Mouse (Mus musculus) B cell, adult 2 months (primary cell): ENCODE measurements around the gene Sestd1.

ENCODE experiments used
- DNase-seq, 2 experiments: peaks; one replicate each; pipeline ENCODE4 v3.0.0; 2022

Gene Sestd1

GRCm38 (mm10) chr2:77203916-77204315 lies 76.5 kb downstream of the Sestd1 start:
- DNase-seq: no peak

- DNase-seq: no peak
These were observed 78.5 kb downstream of the Sestd1 start for GRCm38 (mm10) chr2:77201900-77202299.

DNA sequence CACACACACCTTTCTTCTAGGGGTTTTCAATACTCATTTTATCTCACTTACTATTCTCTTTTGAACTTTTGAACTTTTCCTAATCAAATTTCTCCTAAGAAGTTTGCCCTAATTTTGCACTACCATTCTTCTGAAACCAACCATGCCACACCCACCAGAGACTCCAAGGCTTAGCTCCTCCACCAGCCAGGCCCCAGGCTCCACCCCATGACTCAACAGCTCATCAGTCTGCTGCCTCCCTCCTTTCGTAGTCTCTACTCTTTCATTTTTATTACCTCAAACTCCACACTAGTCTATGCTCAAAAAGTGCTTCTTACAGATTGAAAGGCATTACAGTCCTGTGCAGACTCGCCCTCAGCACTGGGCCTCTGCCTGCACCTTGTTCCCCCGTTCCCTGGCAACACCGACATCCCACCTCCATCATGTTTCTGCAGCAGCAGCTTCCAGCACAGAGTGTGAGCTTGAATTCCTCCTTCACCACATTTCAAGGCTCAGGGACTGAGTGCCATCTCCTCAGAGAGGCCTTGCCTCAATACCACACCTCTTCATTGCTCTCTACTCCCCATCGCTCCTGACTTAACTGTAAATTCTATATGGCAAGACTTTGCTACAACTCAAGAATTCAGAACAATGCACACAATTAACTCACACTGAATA lies 79.3 kb downstream of the Sestd1 start:
- no peak for DNase-seq

- no peak for DNase-seq
These were observed 80.0 kb downstream of the Sestd1 start for GRCm38 (mm10) chr2:77200379-77200778.

DNA sequence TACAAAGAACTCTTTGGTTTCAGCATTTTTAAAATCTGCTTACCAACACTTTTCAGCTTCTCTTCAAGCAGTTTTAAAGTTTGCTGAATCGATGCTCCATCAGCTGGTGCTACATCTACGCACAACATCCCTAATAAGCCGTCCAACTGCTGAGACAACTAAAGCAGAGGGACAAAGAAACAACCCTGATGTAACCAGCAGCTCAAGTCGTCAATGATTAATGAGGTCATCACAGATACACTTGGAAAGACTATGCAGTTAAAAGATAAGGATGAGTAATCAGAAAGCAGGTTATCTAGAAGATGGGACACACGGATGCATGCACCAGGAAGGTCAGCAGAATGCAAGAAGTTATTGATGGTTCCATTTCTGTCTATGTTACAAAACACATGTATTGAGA lies 82.1 kb downstream of the Sestd1 start:
- DNase-seq: no peak

DNA sequence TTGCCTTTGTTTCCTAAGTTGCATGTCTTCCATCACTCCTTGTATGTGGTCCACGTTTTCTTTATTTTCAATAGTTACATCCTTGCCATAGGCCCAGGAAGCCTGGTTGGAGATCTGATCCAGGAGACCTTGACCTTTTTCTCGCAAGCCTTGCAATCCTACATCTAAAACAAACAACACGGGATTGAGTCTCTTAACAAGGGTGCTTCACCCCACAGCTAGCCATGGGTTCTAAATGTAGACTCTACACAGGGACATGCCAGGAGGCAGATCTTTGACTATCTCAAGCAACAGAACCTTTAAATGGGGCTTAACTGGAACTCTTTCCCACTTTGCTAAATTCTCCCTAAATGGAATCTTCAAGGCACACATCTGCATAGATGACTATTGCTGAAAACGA lies 83.6 kb downstream of the Sestd1 start:
- no peak for DNase-seq

- DNase-seq: no peak
These were observed 85.3 kb downstream of the Sestd1 start for GRCm38 (mm10) chr2:77195056-77195455.

- DNase-seq: no peak
These were observed 88.6 kb downstream of the Sestd1 start for GRCm38 (mm10) chr2:77191811-77192210.

GRCm38 (mm10) chr2:77190891-77191290 lies 89.5 kb downstream of the Sestd1 start:
- no peak for DNase-seq

GRCm38 (mm10) chr2:77190301-77190700 lies 90.1 kb downstream of the Sestd1 start:
- no peak for DNase-seq

DNA sequence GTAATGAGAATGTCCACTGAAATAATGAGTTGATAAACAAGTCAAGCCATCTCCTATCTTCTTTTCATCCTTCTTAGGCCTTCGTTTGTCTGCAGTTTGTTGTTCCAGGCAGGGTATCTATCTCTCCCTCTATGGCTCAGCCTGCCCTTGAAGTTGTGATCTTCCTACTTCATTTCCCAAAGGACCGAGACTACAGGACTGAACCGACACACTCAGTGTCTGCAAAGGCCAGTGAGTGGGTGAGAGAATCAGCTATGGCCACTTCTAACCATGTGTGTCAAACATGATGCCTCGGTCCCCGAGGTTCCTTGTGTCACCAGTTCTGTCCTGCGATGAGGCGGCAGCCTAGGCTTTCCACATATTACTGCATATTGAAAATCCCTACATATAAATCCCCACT lies 90.7 kb downstream of the Sestd1 start:
- no peak for DNase-seq

GRCm38 (mm10) chr2:77187501-77187900 lies 92.9 kb downstream of the Sestd1 start:
- DNase-seq: no peak

GRCm38 (mm10) chr2:77186912-77187311 lies 93.5 kb downstream of the Sestd1 start:
- DNase-seq: no peak

DNA sequence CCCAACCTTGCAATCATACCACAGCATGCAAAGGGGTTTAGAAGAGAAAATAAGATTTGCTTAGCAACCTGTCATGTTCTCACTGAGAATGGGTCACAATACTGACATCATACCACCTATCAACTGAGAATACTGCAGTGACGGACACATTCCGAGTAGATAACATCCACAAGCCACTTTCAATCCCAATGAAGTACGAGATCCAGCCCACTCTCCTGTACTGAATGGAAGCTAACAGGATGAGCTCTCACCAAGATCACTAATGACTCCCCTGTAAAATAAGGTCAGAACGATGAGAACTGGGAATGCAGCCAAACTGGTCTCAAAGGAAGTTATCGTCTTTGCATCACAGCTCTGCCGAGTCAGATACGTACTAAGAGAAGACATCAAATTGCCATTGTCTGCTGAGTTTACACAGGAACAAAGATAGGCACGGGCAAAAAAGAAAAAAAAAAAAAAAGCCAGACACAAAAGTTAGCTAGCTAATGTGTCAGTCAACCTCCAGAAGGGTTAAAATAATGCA lies 96.3 kb downstream of the Sestd1 start:
- DNase-seq: no peak

DNA sequence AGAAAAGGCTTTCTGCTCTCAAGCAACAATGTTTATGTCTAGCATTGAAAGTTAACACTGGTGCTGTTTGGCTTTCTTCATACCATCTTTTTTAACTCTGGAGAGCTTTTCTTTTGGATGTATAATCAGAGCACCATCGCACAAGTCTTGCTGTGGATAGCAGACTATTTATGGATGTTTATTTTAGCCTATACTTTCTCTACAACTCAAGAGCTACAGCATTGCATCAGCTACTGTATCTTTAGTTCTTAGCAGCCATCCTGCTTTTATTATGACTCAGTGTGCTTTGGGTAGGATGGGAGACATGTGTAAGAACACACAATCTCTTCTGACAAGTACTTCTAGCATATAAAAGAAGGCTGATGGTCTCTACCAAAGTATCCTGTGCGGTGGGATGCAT lies 96.7 kb downstream of the Sestd1 start:
- DNase-seq: no peak

- DNase-seq: no peak
These were observed 97.4 kb downstream of the Sestd1 start for GRCm38 (mm10) chr2:77182996-77183380.

GRCm38 (mm10) chr2:77182271-77182995 lies 98.0 kb downstream of the Sestd1 start:
- no peak for DNase-seq

DNA sequence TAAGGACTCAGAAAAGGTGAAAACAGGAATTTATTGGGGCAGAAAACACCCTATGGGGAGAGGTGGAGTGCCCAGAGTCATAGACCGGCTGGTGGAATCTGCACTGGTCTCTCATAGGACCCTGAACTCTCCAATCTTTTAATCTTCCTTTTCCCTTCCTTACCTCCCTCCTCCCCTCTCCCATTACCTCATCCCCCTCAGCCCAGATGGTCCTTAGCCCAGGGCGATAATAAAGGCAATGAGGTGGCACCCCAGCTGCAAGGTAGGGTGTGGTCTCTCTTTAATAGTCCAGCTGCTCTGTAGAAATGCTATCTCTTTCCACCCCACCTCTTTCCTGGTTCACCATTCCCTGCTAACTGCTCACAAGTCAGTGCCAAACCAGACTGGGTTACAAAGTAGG lies 102.9 kb downstream of the Sestd1 start:
- DNase-seq: no peak

GRCm38 (mm10) chr2:77176413-77176812 lies 104.0 kb downstream of the Sestd1 start:
- DNase-seq: no peak

GRCm38 (mm10) chr2:77175411-77175810 lies 105.0 kb downstream of the Sestd1 start:
- DNase-seq: no peak

DNA sequence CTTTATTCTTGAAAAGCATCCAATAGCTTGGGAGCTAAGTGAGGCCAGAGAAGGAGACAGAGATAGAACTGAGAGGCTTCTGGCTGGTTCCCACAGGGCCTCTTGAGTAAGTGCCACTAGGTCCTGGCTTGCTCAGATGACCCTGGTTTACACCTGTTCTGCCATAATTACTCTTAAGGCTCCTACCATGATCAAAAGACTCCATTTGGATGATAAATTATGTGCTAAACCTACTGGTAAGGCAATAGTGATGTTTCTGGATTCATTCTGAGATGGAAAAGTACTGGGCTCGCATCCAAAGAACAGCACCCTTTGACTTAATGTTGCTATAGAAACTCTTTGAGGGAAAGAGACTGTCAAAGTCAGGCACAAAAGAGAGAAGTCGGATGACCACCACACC lies 106.1 kb downstream of the Sestd1 start:
- DNase-seq: no peak

GRCm38 (mm10) chr2:77173821-77174220 lies 106.6 kb downstream of the Sestd1 start:
- no peak for DNase-seq

GRCm38 (mm10) chr2:77173366-77173765 lies 107.0 kb downstream of the Sestd1 start:
- DNase-seq: no peak

DNA sequence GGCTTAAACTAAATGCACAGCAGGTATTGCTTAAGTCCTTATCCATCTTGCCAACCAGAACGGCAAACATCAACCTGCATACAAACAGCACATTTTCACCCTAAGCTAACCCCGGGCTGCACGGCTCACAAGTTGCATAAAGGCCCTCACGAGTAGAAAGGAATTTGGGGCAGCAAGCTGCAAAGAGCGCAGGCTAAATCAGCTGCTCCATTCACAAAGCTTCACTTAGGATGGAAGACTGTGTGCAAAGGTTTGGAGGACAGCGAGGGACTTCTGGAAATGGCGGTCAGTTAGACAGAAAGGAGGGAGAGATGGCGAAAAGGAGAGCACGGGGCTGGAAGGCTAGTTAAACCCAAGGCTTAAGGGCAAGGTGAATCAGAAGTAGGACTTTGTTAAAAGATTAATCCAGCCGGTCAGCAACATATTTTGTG lies 108.1 kb downstream of the Sestd1 start:
- no peak for DNase-seq
